Mouse (Mus musculus): ENCODE data around the gene Eml6.

Eml6 gene

GRCm38 (mm10) chr11:29808173-29808980 lies 217.5 kb downstream of the Eml6 start:
- POLR2A ChIA-PET, result no interaction called here
- CTCF ChIA-PET, result interaction anchor here in 1 of 4 experiments (0.8 kb wide), 1 partner anchor 399 kb away, joined by 3 read pairs; no protein-coding TSS in a partner anchor

DNA sequence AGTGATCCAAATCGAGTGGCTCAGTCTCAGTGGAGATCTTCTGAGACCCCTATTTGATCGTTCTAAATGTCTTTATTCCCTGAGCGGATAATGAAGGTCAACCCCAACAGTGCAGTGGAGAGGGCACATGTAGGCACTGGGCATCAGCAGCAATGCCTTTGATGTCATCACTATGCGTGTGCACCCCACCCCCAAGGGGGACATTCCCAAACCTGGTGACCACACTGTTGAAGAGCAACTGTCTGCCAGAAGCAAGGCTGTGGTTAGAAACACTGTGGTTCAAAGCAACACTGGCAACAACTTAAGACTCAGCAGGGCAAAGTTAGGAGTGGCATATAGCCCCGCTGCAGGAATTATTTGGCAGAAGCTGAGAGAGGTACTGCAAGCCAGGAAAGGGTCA lies 218.5 kb downstream of the Eml6 start:
- ChIA-PET POLR2A (no interaction called here), CTCF (interaction anchor here in 2 of 4 experiments (0.5 to 0.8 kb wide), 2 partner anchors 15 to 398 kb away, joined by 3 to 7 read pairs; no protein-coding TSS in a partner anchor)

DNA sequence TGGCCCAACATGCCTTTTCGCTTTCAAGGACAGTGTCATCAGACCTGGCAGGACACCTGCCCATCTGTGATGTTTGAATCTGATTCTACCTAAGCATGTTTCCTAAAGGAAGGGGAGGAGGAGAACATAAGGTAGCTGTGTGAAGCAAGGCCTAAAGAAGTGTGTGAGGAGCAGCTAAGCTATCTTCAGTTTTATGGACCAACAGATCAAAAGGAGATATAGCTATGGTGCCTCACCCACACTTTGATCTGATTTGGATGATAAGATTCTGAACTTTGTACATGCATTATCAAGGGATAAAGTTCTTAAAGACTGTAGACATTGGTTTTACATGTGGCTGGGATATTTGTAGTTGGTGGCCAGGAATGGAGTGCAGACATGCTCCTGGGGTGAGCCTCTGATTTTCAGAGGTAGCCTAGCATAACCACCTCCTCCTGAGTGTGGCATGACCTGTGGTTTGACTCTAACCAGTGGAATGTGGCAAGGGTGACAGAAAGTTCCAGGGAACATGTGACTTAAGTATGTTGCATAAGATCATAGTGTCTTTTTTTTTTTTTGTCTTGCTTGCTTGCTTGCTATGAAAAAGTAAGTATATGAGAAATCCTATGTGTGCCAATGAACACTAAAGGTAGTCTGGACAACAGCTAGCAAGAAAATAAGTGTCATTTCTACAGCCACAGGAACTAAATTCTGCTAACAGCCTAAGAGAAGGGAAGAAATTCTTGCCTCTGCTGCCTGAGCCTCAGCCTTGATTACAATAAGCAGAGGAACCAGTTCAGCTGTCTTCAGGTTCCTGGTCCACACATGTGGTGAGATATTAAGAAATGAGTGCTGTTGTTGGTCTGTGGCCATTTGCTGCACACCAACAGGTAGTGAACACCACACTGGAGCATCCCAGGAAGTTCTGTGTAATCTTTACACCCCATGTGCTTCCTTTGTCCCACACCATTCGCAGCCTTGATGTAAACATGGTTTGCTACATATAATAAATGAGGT lies 224.1 kb downstream of the Eml6 start:
- POLR2A ChIA-PET, result no interaction called here
- CTCF ChIA-PET, result no interaction called here

GRCm38 (mm10) chr11:29799839-29800238 lies 226.0 kb downstream of the Eml6 start:
- CTCF ChIA-PET, result no interaction called here
- POLR2A ChIA-PET, result interaction anchor here in 1 of 4 experiments (0.7 kb wide), 1 partner anchor 86 kb away, joined by 8 read pairs; no protein-coding TSS in a partner anchor

DNA sequence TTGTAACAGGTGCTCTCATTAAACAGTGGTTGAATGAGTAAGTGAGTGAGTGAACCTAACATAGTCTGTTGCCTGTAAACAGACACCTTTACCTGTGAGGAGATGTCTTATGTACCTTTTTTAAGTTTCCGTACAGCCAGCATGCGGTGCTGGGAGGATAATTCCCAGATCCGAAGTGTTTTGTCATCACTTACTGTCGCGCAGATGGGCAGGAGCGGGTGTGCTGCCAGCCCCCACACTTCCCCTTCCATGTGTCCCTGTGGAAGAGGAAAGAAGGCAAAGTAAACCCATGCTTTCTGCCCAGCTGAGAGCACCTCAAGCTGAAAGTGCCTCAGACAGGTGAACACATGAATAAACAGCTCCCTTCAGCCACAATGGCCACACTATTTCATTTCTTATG lies 230.7 kb downstream of the Eml6 start:
- ChIA-PET CTCF (no interaction called here), POLR2A (no interaction called here)

DNA sequence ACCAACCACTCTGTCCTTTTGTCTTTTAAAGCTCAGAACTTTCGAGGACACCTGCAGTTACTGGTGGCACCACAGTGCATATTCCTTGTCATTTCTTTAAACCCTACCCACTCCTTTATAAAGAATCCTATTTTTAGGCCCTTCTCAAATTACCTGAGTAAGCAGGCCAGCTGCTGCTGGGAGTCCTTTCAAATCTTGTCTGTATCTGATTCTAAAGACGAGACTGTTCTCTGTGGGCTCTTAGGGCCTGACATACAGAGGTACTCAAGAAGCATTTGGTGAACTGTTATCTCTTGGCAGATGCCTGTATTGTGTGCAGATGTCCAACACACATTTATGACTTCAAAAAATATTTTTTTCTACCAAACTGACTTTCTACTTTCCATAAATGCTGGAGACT lies 231.4 kb downstream of the Eml6 start:
- ChIA-PET CTCF (no interaction called here), POLR2A (no interaction called here)

- POLR2A ChIA-PET, result no interaction called here
- CTCF ChIA-PET, result no interaction called here
Measured at GRCm38 (mm10) chr11:29790796-29791195, 235.0 kb downstream of the Eml6 start.

- ChIA-PET POLR2A (interaction anchor here in 1 of 4 experiments (0.5 kb wide), 1 partner anchor 478 kb away, joined by 3 read pairs; no protein-coding TSS in a partner anchor), CTCF (no interaction called here)
Measured at GRCm38 (mm10) chr11:29788921-29789638, 236.8 kb downstream of the Eml6 start.

- CTCF ChIA-PET, result no interaction called here
- POLR2A ChIA-PET, result no interaction called here
Measured at GRCm38 (mm10) chr11:29788499-29788898, 237.3 kb downstream of the Eml6 start.

DNA sequence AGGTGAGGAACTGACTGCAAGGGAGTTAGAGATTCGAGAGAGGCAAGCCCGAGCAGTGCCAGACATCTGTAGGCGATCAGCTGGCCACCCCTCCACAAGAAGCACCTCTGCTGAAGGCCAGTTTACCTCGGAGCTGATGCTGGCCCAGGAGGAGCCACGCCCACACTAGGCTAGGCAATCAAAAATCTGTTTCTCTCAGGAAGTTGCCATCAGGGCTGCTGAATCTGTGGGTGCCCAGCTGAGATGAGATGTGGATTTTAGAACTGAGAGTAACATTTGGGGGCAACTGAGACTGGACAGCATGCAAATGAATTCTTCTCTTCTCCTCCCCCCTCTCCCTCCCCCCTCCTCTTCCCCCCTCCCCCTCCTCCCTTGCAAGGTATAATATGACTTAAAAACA lies 238.4 kb downstream of the Eml6 start:
- POLR2A ChIA-PET, result no interaction called here

GRCm38 (mm10) chr11:29786583-29787219 lies 239.1 kb downstream of the Eml6 start:
- ChIA-PET CTCF (interaction anchor here in 1 of 4 experiments (0.6 kb wide), 1 partner anchor 1728 kb away, joined by 3 read pairs; no protein-coding TSS in a partner anchor), POLR2A (no interaction called here)

More for the DNA sequence above, 238.4 kb downstream of the Eml6 start:
- CTCF ChIA-PET, result no interaction called here

- ChIA-PET CTCF (interaction anchor here in 2 of 4 experiments (0.5 to 0.6 kb wide), 2 partner anchors 47 to 262 kb away, joined by 3 read pairs; no protein-coding TSS in a partner anchor), POLR2A (interaction anchor here in 2 of 4 experiments (0.6 to 1.7 kb wide), 4 partner anchors 27 to 868 kb away, joined by 3 read pairs; no protein-coding TSS in a partner anchor)
Measured at GRCm38 (mm10) chr11:29779409-29780026, 246.3 kb downstream of the Eml6 start.

GRCm38 (mm10) chr11:29778936-29779335 lies 246.9 kb downstream of the Eml6 start:
- ChIA-PET CTCF (interaction anchor here in 1 of 4 experiments (0.5 kb wide), 1 partner anchor 48 kb away, joined by 3 read pairs; no protein-coding TSS in a partner anchor), POLR2A (interaction anchor here in 2 of 4 experiments (0.6 to 1.7 kb wide), 5 partner anchors 27 to 869 kb away, joined by 3 read pairs; partner anchors contain the start of gene Mtif2 (in 1 of the 2))

GRCm38 (mm10) chr11:29777964-29778363 lies 247.9 kb downstream of the Eml6 start:
- ChIA-PET POLR2A (interaction anchor here in 3 of 4 experiments (0.5 to 1.7 kb wide), 5 partner anchors 26 to 252 kb away, joined by 3 to 4 read pairs (median 3); partner anchors contain the start of genes Mtif2 (in 2 of the 3) and Rtn4 (in 1 of the 3)), CTCF (interaction anchor here in 1 of 4 experiments (0.6 kb wide), 2 partner anchors 9 to 109 kb away, joined by 3 read pairs; no protein-coding TSS in a partner anchor)

DNA sequence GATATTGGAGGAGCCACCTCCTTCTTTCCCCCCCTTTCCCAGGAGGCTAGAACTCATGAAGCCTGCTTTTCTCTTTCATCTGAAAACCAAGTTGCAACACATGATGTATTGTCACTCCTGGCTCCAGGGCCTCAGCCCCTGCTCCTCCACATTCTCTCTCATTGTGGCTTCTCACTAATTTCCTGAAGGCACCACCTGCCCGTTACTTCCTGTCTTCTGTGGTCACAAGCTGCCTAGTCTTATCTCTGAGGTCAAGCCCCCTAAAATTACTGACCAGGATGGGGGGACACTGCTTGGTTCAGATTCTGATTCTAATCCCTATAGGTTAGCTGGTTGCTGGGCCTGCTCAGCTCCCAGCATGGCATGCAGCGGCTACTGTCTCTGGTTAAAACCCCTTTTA lies 251.1 kb downstream of the Eml6 start:
- POLR2A ChIA-PET, result no interaction called here
- CTCF ChIA-PET, result no interaction called here

GRCm38 (mm10) chr11:29774296-29774695 lies 251.5 kb downstream of the Eml6 start:
- CTCF ChIA-PET, result no interaction called here
- POLR2A ChIA-PET, result no interaction called here

DNA sequence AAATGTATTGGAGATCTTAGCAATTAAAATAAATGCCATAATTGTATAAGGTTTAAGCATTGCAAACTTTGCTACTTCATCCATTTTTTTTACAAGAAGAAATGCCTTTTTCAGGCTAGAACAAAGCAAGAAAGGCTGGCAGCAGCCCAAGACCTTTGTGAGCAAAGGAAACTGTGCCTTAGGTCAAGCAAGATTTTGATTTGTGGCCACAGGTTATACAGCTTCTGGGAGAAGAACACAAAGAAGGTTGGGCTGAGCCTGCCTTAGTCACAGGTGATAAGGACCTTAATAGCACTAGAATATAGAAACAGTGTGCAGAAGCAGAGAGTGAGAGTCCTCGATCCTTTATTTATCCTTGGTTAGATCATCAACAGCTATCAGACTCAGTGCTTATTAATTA lies 253.6 kb downstream of the Eml6 start:
- ChIA-PET POLR2A (interaction anchor here in 1 of 4 experiments (0.6 to 0.9 kb wide), 2 partner anchors 9 to 274 kb away, joined by 3 read pairs; no protein-coding TSS in a partner anchor), CTCF (no interaction called here)

All from embryonic stem cell, embryonic (primary cell).